Mouse (Mus musculus) adrenal gland, postnatal 36 days (tissue): Measurements from ENCODE around the gene Mrps6. TPM values are rescaled to one million over a fixed set of nuclear protein-coding genes. Genes with fewer than 3 reads are reported as not detected.
A peak's percentile ranks its signal among the peaks of the same experiment; 100 is the strongest.

Experiments
- DNase-seq, 2 experiments: peaks; one replicate each; pipeline ENCODE4 v3.0.0; 2021; ENCODE audit warnings: mixed read lengths in 1 of 2
- long read RNA-seq, 2 experiments: library from polyadenylated mRNA; stranded (forward); transcript quantifications; one replicate each; pipeline ENCODE4 v2.0.0; 2021; ENCODE audit warnings: borderline sequencing depth in 2 of 2
- total RNA-seq, 2 experiments: library from RNA; stranded (reverse); gene quantifications; 2 replicates each; pipeline ENCODE4 v1.2.3; 2021

Mrps6 gene
- total RNA-seq = 100 to 1,000 TPM in 1 of 2 experiments, 10 to 100 TPM in 1; 84.1 to 117 TPM
- long read RNA-seq, experiment 1, transcript Mrps6-201 (3 exons, 846 nt) = major isoform, 170 of 182 reads
- long read RNA-seq, experiment 1, partial matches to known transcripts = 5 of 182 reads
- long read RNA-seq, experiment 1, other reads (novel, unspliced or antisense) = 7 of 182 reads
- long read RNA-seq, experiment 2, transcript Mrps6-201 (3 exons, 846 nt) = major isoform, 82 of 86 reads
- long read RNA-seq, experiment 2, partial matches to known transcripts = 1 of 86 reads
- long read RNA-seq, experiment 2, other reads (novel, unspliced or antisense) = 3 of 86 reads

DNA sequence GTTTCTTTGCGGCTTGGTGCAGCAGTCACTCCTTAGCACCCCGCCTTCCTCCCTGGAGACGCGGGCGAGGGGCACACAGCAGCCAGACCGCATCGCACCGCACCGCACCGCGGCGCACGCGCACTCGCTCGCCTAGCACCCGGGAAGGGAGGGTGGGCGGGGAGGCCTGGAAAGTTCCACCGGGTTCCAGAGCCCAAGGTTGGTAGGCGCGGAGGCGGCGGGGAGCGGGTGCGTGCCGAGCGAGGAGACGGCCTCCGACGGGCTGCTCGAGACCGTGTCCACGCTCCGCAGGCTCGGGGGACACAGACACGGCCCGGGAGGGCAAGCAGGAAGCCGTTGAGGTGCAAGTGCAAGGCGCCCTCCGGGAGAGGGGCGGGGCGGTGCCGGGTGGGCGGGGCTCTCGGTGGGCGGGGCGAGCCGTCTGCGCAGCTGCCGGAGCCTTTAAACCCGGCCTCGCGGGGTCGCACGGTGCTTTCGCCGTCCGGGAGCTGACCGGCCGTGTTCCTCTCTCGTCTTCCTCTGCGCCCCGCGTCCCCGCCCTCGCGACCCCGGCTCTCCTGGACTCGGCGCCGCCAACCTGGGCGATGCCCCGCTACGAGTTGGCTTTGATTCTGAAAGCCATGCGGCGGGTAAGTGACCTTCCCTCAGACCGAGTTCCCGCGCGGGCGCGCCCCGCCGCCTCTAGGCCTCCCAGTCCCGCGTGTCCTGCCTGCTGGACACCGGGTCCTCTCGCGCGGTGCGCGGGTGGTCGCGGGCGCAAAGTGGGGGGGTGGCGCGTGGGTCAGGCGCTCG lies at the start of gene Mrps6, which contains the start of the genes Gm49711 and Slc5a3:
Mrps6 (plus strand) TSS at position 419 of the 792 bp plus-strand sequence.
Gm49711 (plus strand) TSS at position 465 of the 792 bp plus-strand sequence.
Slc5a3 (plus strand) TSS at position 471 of the 792 bp plus-strand sequence.
- peak; percentile 88 to 92 for DNase-seq

- DNase-seq = no peak
These were observed 48.5 kb upstream of the Mrps6 start for GRCm38 (mm10) chr16:92009586-92009985.

DNA sequence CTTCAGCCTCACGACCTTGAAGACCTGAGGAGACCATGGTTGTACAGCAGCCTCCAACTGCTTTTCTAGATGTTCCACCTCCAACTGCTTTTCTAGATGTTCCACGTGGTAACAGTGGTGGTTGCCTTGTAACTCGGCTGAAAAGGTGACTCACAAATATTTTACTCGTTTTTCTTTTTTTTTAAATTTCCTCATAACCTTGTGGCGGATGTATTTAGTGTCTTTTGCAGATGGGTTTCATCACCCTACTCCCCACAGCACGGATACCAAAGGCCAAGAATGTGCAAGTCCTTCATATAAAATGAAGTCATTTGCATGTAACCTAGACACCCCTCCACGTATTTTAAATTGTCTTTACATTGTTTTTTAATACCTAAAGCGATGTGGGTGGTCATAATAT lies 41.3 kb upstream of the Mrps6 start:
- no peak for DNase-seq

DNA sequence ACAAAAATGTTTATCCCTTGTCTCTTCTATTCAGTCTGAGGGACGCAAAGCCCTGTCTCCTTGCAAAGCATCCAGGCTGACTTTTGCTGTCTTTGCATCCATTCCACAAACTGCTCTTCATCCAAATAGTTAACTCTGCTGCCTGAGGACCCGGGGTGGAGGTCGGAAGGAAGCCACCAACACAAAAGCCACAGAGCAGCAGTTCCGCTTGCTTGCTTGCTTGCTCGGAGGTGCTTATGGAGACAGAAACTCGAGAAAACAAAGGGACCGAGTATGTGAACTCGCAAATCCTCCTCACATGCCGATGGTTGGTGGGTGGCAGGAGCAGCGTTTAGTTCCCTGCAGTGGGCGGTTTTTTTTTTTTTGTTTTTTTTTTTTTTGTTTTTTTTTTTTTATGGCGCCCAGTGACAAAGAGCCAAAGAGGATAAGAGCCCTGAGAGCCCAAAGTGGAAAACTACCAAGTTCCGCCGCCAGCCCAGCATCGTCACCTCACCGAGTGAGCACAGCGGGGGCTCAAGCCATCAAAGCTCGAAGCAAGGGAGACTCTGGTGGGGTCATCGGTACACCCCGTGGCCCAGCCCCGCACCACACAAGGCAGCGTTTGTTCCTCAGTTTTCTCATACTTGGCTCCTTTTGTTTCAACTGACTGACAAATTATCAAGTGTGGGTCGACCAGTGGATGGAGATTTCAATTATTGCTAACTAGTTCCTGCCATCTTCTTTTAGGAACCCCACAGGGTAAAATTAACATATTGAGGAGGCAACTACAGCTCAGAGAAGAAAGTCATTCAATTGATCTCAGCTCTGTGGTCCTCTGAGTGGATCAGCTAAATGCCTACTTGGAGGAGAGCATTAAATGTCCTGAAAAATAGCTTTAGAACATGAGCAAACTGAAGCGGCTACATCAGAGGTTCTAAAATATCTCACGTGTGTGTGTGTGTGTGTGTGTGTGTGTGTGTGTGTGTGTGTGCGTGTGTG lies 38.6 kb upstream of the Mrps6 start:
- DNase-seq = peak; percentile 68 to 69

DNA sequence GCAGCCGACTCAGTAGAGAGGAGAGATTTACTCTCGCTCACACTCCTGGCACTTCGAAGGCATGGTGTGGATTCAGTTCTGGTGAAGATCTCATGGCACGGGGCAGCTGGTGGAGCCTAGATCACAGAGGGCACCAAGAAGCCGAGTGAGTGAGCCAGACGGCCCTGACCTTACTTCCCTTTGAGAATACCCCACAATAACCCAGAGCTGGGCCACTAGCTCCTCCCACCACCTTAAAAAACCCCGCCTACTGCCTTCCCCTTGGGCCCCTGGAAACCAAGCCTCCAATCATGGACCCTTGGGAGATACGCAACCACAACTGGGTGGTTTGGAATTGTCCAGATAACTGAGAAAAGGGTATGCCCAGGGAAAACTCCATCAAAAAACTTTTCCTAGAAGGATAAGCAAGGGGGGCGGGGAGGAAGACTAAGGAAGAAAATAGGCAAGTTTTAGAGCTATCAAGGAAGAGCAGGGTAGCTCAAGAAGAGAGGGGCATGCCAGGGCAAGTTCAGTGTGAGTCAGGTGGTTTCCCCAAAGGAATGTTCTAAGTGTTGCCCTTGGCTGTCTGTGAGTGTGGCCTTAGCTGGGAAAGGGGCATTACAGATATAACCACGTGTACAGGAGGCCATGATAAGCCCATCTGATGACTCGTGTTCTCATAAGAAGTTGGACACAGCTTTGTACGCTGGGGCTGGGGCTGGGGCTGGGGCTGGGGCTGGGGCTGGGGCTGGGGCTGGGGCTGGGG lies 36.2 kb upstream of the Mrps6 start:
- no peak for DNase-seq

- DNase-seq = no peak
These were observed 35.4 kb upstream of the Mrps6 start for GRCm38 (mm10) chr16:92022494-92023283.

- DNase-seq = no peak
These were observed 24.8 kb upstream of the Mrps6 start for GRCm38 (mm10) chr16:92033286-92033685.

GRCm38 (mm10) chr16:92034676-92035075 lies 23.4 kb upstream of the Mrps6 start:
- no peak for DNase-seq

DNA sequence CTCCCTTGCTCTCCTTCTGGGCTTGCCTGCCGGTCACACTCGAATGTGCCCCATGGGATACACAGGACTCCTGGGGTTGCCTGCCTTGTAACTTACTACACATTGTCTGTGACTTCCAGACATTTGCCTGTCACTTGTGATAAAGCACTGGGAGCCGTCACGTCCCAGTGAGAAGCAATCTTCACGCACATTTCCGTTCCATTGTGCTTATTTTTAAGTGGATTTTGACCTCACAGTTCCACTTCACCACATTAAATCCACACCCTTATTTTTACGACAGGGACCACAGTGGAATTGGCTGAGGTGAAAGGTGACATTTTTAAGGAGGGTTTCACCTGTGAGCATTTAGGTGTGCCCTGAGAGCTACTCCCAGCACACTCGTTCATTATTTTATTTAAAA lies 21.4 kb upstream of the Mrps6 start:
- no peak for DNase-seq

- no peak for DNase-seq
These were observed 20.0 kb upstream of the Mrps6 start for GRCm38 (mm10) chr16:92037891-92038607.

DNA sequence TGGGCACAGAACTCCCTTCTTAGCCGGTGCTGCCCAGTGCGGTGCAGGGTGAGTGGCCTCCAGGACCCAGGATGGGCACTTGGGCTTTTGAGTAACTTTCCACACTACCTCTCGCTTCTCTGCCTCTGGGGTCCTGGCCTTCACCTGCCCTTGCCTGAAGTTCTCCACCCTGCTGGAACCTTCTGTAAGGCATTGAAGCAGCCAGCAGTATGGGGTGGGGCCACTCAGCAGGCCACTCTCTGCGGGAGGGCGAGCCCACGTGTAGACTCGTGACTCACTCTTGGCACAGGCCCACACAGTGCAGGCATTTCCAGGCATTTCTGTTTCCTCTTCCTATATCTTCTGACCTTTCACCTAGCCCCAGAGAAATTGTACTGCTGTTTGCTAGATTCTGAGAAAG lies 18.6 kb upstream of the Mrps6 start:
- no peak for DNase-seq

- DNase-seq = no peak
These were observed 18.1 kb upstream of the Mrps6 start for GRCm38 (mm10) chr16:92039966-92040365.

GRCm38 (mm10) chr16:92051777-92052310 lies 6.2 kb upstream of the Mrps6 start:
- peak in 1 of 2 experiments; percentile 12 for DNase-seq

DNA sequence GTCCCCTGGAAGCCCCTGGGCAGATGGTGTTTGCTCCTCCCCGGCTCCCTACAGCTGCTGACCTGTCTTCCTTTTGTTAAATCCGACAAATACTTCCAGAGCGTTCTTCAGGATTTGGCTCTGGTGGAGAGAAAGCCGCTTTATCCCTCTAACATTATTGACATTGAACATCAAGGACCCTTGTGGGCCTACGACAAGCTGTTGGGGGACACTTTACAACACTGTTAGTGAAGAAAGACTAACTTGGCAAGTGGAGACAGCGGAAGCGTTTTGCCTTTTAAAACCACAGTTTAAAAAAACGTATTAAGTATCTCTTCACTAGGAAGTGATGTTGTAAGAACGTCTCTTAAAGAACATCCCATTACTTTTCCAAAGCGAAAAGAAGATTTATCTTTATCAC lies 5.5 kb upstream of the Mrps6 start:
- DNase-seq = no peak

- DNase-seq = no peak
These were observed 1.4 kb upstream of the Mrps6 start for GRCm38 (mm10) chr16:92056711-92057110.

DNA sequence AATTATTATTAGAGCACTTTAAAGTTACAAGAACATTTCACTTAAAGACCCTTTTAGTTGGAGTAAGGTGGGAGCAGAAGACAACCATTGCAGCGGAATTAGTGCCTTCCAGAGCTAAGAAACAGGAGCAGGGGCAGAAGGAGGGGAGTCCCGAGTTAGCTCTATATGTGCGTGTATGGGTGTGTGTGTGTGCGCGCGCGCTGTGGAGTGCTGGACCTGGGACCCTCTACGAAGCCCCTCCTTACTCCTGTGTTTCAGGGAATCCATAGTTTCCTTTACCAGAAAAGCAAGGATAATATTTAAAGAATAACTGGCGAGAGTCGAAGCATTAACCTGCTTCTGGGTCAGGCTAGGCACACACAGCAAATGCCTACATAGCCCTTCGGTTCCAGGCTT lies 616 bp upstream of the Mrps6 start:
- DNase-seq = no peak

DNA sequence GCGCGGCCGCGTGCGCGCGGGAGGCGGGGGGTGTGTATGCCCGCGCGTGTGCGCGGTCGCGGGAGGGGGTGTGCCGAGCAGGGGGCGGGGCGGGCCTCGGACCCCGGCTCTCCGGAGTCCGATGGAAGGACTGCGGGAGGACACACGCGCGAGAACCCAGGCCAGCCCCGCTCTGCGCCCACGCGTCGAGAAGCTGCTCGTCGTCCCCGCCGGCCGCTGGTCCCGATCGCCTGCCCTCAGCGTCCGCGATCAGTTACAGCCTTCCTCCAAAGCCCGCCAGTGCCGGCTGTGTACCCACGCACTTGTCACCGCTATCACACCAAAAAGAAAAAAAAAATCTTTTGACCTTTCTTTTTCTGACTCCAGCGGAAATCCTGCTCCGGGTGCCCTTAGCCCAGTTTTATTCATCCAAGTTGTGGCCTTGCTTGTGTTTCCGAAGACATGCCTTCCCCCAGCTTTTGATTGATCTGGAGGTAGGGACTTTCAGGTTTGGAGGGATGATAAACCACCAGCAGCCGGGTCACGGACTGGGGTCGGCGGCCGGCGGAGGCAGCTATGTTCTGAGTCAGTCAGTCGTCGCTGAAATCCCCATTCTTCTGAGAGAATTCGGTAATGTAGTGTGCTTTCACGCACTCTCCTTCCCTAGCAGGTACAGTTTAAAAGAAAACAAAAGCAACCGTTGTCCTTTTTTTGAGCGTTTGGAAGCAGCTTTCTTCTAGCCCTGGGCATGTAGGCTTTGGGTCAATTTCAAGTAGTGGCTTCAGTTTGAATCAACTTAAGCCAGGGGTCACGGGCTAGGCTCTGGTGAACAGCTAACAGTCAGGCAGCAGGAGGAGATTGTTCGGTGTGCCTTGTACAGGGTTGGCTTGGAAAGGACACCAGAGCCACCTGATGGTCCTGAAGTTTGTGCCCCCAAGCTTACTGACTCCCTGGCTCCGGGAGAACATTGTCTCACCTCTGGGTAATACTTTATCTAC lies 862 bp downstream of the Mrps6 start:
- peak; percentile 49 to 56 for DNase-seq

DNA sequence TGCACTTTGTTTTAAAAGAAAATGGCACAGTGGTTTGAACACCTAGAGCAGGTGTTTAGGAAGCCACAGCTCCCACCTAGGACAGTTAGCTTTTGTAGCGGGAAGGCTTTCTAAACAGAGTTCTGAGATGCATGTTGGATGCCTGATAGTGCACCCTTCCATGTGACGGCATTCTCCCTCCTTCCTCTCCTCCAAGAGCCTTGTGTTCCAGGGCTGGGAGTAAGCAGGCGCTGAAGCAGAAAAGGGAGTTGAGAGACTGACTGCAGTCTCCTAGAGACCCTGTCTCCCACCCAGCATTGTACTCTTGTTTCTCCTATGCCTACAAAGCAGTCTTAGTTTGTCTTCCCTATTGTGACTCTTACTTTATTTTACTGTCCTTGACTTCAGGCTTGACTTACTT lies 2.1 kb downstream of the Mrps6 start:
- DNase-seq = peak in 1 of 2 experiments; percentile 5
